Mouse (Mus musculus): Measurements from ENCODE around the gene Dock11.

DNA sequence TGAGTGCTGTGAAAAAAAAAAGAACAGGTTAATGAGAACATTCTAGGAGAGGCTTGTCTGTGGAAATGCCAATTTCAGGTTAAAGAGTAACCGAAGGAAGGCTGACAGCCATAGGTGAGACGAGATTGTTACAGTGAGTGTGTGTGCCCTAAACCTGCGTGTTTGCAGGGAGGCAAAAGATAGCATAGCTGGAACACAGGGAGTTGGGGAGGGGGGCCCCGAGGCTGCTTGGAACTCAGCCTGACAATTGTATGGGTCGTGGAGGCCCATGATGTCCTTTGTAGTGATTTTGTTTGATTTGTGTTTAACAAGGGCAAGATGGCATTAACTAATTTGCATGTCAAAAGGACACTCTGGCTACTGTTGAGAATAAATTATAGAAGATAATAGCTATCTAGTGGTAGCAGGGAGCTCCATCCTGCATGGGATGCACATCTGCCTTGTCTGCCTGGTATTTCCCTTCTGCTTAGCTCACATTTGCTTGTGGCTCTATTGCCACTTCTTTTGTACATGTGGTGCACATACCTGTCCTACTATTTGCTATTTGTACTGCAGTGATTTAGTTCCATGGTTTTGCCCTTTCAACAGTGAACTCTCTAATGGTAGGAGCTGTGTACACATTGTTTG, 109.3 kb downstream of the Dock11 start:
- TF ChIP-seq CTCF (IDR thresholded peaks at IDR 0.05; ENCODE audit: low read depth) (no peak), EP300 (IDR thresholded peaks at IDR 0.05; ENCODE audit: low read depth) (no peak)
